Mouse (Mus musculus): ENCODE measurements around the gene Ap1ar.

DNA sequence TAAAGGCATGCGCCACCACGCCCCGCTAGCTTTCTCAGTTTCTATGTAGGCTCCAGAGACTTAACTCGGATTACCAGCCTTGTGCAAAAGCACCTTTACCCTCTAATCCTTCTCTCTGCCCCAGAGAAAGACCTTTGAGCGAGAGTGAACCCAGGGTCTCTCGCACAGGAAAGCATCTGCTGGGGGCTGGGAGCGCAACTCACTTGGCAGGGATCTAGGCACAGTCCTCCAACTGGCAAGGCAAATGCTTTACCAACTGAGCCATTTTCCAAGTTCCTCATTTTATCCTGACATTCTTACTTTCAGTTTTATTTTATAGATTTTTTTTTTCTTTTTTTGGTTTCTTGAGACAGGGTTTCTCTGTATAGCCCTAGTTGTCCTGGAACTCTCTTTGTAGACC, 44.3 kb downstream of the Ap1ar start:
- no peak for TF ChIP-seq POLR2A (IDR thresholded peaks at IDR 0.05; ENCODE audit: low read depth, low read length)
- no peak for TF ChIP-seq CTCF (conservative IDR thresholded peaks at IDR 0.05; ENCODE audit: insufficient read depth, insufficient read length, low read depth, low read length)
